Mouse (Mus musculus) thymus, adult 2 months (tissue): ENCODE measurements at regions not wholly inside any gene's neighbourhood (a gene's known extent, or its start where the extent isn't known, plus 50 kb on each side); places are given as distances from the start of the nearest gene placed in this dataset.

Experiments used
- DNase-seq: peaks from one replicate; pipeline ENCODE4 v3.0.0; 2021
- H3K27ac ChIP-seq: fragments of 200-500 bp; 2 replicates; pipeline ENCODE4 v1.5.1; 2012; ENCODE audit warnings: low read length, control low read depth; ENCODE audit not compliant: control insufficient read depth, insufficient read depth
- H3K27me3 ChIP-seq: fragments of 200-500 bp; 2 replicates; pipeline ENCODE4 v1.6.1; 2012; ENCODE audit warnings: mild to moderate bottlenecking, low read length, moderate library complexity, mixed read lengths; ENCODE audit not compliant: control insufficient read depth, insufficient read depth
- H3K36me3 ChIP-seq: fragments of 200-500 bp; 2 replicates; pipeline ENCODE4 v1.6.1; 2012; ENCODE audit warnings: mild to moderate bottlenecking, low read length, moderate library complexity; ENCODE audit not compliant: control insufficient read depth, insufficient read depth
- H3K4me1 ChIP-seq: fragments of 200-500 bp; replicated peaks from 2 replicates; pipeline ENCODE4 v1.6.1; 2012; ENCODE audit warnings: low read length; ENCODE audit not compliant: control insufficient read depth, insufficient read depth
- H3K4me3 ChIP-seq: fragments of 200-500 bp; 2 replicates; pipeline ENCODE4 v1.5.1; 2012; ENCODE audit warnings: mild to moderate bottlenecking, low read length, control low read depth, moderate library complexity; ENCODE audit not compliant: control insufficient read depth, insufficient read depth
- CTCF ChIP-seq: fragments of 200-500 bp; IDR thresholded peaks from 2 replicates; pipeline ENCODE4 v1.5.1; 2012; ENCODE audit warnings: mild to moderate bottlenecking, control low read depth, low read length, moderate library complexity, borderline replicate concordance; ENCODE audit not compliant: control insufficient read depth, poor library complexity, insufficient read depth; ENCODE audit errors: extremely low read depth
- POLR2A ChIP-seq: fragments of 200-500 bp; IDR thresholded peaks from 2 replicates; pipeline ENCODE4 v1.6.1; 2012; ENCODE audit warnings: mild to moderate bottlenecking, low read length, control low read depth, moderate library complexity; ENCODE audit not compliant: control insufficient read depth, poor library complexity, insufficient read depth; ENCODE audit errors: extremely low read depth
- WGBS: fragments of 180-500 bp; shearing (Covaris S2); methylation state at CpG from one replicate; pipeline ENCODE4 v1.1.7; 2018; 5-methylcytosine and 5-hydroxymethylcytosine counted together

- no peak overlapping the region for H3K27ac ChIP-seq
- H3K36me3 ChIP-seq = no peaks in the 10 kb centered on the region
- H3K4me3 ChIP-seq = no peak overlapping the region
- DNase-seq = no peak
- TF ChIP-seq CTCF = no peak
- TF ChIP-seq POLR2A = no peak
- H3K27me3 ChIP-seq = no peaks in the 10 kb centered on the region
- no peaks in the 10 kb centered on the region for H3K4me1 ChIP-seq
- 89% methylated on average over 8 of the region's 8 CpGs for WGBS
Measured at GRCm38 (mm10) chr10:111060626-111061025, 50.7 kb upstream of the Zdhhc17 start.
